Mouse (Mus musculus) midbrain, postnatal 0 days (tissue): ENCODE measurements around the gene Zbtb21. TPM values are rescaled to one million over a fixed set of nuclear protein-coding genes. Genes with fewer than 3 reads are reported as not detected.

Experiments used
- ATAC-seq: fragments of 200-750 bp; cut with Nextera tagmentation; 2 replicates; pipeline ENCODE4 v1.8.0; 2017; ENCODE audit warnings: moderate number of reproducible peaks, mild to moderate bottlenecking, moderate TSS enrichment, moderate library complexity; ENCODE audit not compliant: low FRiP score
- DNase-seq: peaks from one replicate; pipeline ENCODE4 v3.0.0-alpha.2; 2015; ENCODE audit warnings: low spot score
- H3K27ac ChIP-seq: fragments of 300-500 bp; sonication (generic); 2 replicates; pipeline ENCODE4 v1.5.1; 2014; ENCODE audit warnings: low read depth, mild to moderate bottlenecking, low read length, mixed read lengths
- H3K27me3 ChIP-seq: fragments of 300-500 bp; sonication (generic); 2 replicates; pipeline ENCODE4 v1.6.1; 2014; ENCODE audit warnings: low read length, control low read depth, mixed read lengths; ENCODE audit not compliant: insufficient read depth
- H3K36me3 ChIP-seq: fragments of 300-500 bp; sonication (generic); 2 replicates; pipeline ENCODE4 v1.6.1; 2014; ENCODE audit warnings: low read length, control low read depth, mixed read lengths; ENCODE audit not compliant: insufficient read depth
- H3K4me1 ChIP-seq: fragments of 300-500 bp; sonication (generic); 2 replicates; pipeline ENCODE4 v1.6.1; 2014; ENCODE audit warnings: mild to moderate bottlenecking, control low read depth, antibody characterized with exemption, low read length, mixed read lengths; ENCODE audit not compliant: insufficient read depth
- H3K4me2 ChIP-seq: fragments of 300-500 bp; sonication (generic); 2 replicates; pipeline ENCODE4 v1.6.1; 2014; ENCODE audit warnings: low read depth, mild to moderate bottlenecking, low read length, mixed read lengths; ENCODE audit not compliant: poor library complexity, severe bottlenecking
- H3K4me3 ChIP-seq: fragments of 300-500 bp; sonication (generic); 2 replicates; pipeline ENCODE4 v1.5.1; 2014; ENCODE audit warnings: low read depth, mild to moderate bottlenecking, low read length, moderate library complexity
- H3K9ac ChIP-seq: fragments of 300-500 bp; sonication (generic); replicated peaks from 2 replicates; pipeline ENCODE4 v1.6.1; 2014; ENCODE audit warnings: mild to moderate bottlenecking, low read length, moderate library complexity, mixed read lengths; ENCODE audit not compliant: poor library complexity, severe bottlenecking
- H3K9me3 ChIP-seq: fragments of 300-500 bp; sonication (generic); 2 replicates; pipeline ENCODE4 v1.6.1; 2016; ENCODE audit warnings: low read length, control low read depth
- CTCF ChIP-seq: IDR thresholded peaks from 2 replicates; pipeline ENCODE4 v1.5.1; 2016; ENCODE audit warnings: antibody characterized with exemption, mild to moderate bottlenecking
- WGBS: fragments of 180-500 bp; shearing (Covaris S2); extraction: QIAGEN DNeasy Blood & Tissue Kit; methylation state at CpG from one replicate; pipeline ENCODE4 v1.1.7; 2014; 5-methylcytosine and 5-hydroxymethylcytosine counted together
- polyA plus RNA-seq: library from polyadenylated mRNA; unstranded; fragments of >200 nt; fragmentation: Nextera tagmentation; extraction: Ambion mirVana; gene quantifications from 2 replicates; pipeline ENCODE4 v1.2.1, GENCODE M21; 2015
- total RNA-seq: library from RNA; depleted of rRNA; stranded (reverse); fragments of >200 nt; gene quantifications from 2 replicates; pipeline ENCODE4 v1.2.3, GENCODE M21; 2014

Gene Zbtb21
- total and polyA plus RNA-seq, 2 experiments from 2014 or later = 9.4 to 30.5 TPM

GRCm38 (mm10) chr16:97925760-97926159 is 36.7 kb downstream of the Zbtb21 start:
- no peak for TF ChIP-seq CTCF
- no peak overlapping the region for H3K9ac ChIP-seq
- no peak for DNase-seq
- H3K27ac ChIP-seq = no peak overlapping the region
- peaks cover 3% of the 10 kb centered on the region for H3K4me1 ChIP-seq
- no peak overlapping the region for H3K4me3 ChIP-seq
- no peak overlapping the region for H3K4me2 ChIP-seq
- no peaks in the 10 kb centered on the region for H3K27me3 ChIP-seq
- no peak for ATAC-seq
- WGBS = 83% methylated on average over 2 of the region's 2 CpGs
- H3K9me3 ChIP-seq = no peaks in the 10 kb centered on the region
- H3K36me3 ChIP-seq = no peaks in the 10 kb centered on the region

- Histone ChIP-seq H3K36me3 (no peaks in the 10 kb centered on the region), H3K4me2 (no peak overlapping the region), H3K27ac (no peak overlapping the region), H3K9me3 (no peaks in the 10 kb centered on the region), H3K4me3 (no peak overlapping the region), H3K9ac (no peak overlapping the region), H3K27me3 (no peaks in the 10 kb centered on the region), H3K4me1 (peaks cover 8% of the 10 kb centered on the region)
- TF ChIP-seq CTCF = no peak
- 71% methylated on average over 1 of the region's 1 CpGs for WGBS
- ATAC-seq (no peak), DNase-seq (no peak)
These were observed 38.7 kb downstream of the Zbtb21 start for GRCm38 (mm10) chr16:97923700-97924099.

GRCm38 (mm10) chr16:97922779-97923126 is 39.7 kb downstream of the Zbtb21 start:
- H3K27ac ChIP-seq = peak overlapping the region; percentile 73; the same call in 1 of the 2 replicates
- no peak; the same call in 1 of the 2 replicates for ATAC-seq
- no peak for DNase-seq

GRCm38 (mm10) chr16:97921961-97922778 is 40.3 kb downstream of the Zbtb21 start:
- H3K9ac ChIP-seq = peak overlapping the region; percentile 73
- H3K36me3 ChIP-seq = no peaks in the 10 kb centered on the region
- peak; percentile 83 for DNase-seq
- H3K27me3 ChIP-seq = no peaks in the 10 kb centered on the region
- no peak for TF ChIP-seq CTCF
- peak overlapping the region; percentile 71 for H3K4me3 ChIP-seq
- peak overlapping the region; percentile 73 for H3K27ac ChIP-seq
- no peaks in the 10 kb centered on the region for H3K9me3 ChIP-seq
- under 1% methylated on average over 73 of the region's 75 CpGs for WGBS
- peak overlapping the region; percentile 92 for H3K4me2 ChIP-seq
- ATAC-seq = peak; percentile 91
- H3K4me1 ChIP-seq = peaks cover 8% of the 10 kb centered on the region

More at GRCm38 (mm10) chr16:97922779-97923126, 39.7 kb downstream of the Zbtb21 start:
- H3K27me3 ChIP-seq = no peaks in the 10 kb centered on the region
- peaks cover 8% of the 10 kb centered on the region for H3K4me1 ChIP-seq
- TF ChIP-seq CTCF = no peak
- peak overlapping the region; percentile 92 for H3K4me2 ChIP-seq
- H3K4me3 ChIP-seq = peak overlapping the region; percentile 71
- WGBS = 1% methylated on average over 9 of the region's 9 CpGs
- no peaks in the 10 kb centered on the region for H3K36me3 ChIP-seq
- H3K9me3 ChIP-seq = no peaks in the 10 kb centered on the region
- H3K9ac ChIP-seq = peak overlapping the region; percentile 73

- TF ChIP-seq CTCF = no peak
- H3K4me3 ChIP-seq = no peak overlapping the region
- H3K27me3 ChIP-seq = no peaks in the 10 kb centered on the region
- H3K4me2 ChIP-seq = no peak overlapping the region
- H3K36me3 ChIP-seq = no peaks in the 10 kb centered on the region
- no peak for DNase-seq
- ATAC-seq = no peak
- H3K9me3 ChIP-seq = no peaks in the 10 kb centered on the region
- H3K9ac ChIP-seq = no peak overlapping the region
- no peak overlapping the region for H3K27ac ChIP-seq
- 94% methylated on average over 1 of the region's 1 CpGs for WGBS
- H3K4me1 ChIP-seq = peaks cover 8% of the 10 kb centered on the region
These were observed 41.8 kb downstream of the Zbtb21 start for GRCm38 (mm10) chr16:97920621-97921020.

- H3K4me1 ChIP-seq = peaks cover 8% of the 10 kb centered on the region
- ATAC-seq (no peak), DNase-seq (no peak)
- H3K36me3 ChIP-seq = no peaks in the 10 kb centered on the region
- H3K4me2 ChIP-seq = no peak overlapping the region
- 34% methylated on average over 2 of the region's 2 CpGs for WGBS
- H3K9ac ChIP-seq = no peak overlapping the region
- TF ChIP-seq CTCF = no peak
- H3K27me3 ChIP-seq = no peaks in the 10 kb centered on the region
- no peak overlapping the region for H3K27ac ChIP-seq
- no peak overlapping the region for H3K4me3 ChIP-seq
- H3K9me3 ChIP-seq = no peaks in the 10 kb centered on the region
These were observed 42.6 kb downstream of the Zbtb21 start for GRCm38 (mm10) chr16:97919793-97920192.
